Mouse (Mus musculus) limb, embryonic 10.5 days (tissue): Measurements from ENCODE around the gene Xpo5. TPM values are rescaled to one million over a fixed set of nuclear protein-coding genes. Genes with fewer than 3 reads are reported as not detected.

ENCODE experiments used
- DNase-seq: peaks from one replicate; pipeline ENCODE4 v3.0.0-alpha.2; 2017; ENCODE audit warnings: low spot score
- H3K27ac ChIP-seq: fragments of 300-500 bp; sonication (generic); 2 replicates; pipeline ENCODE4 v1.5.1; 2016; ENCODE audit warnings: mild to moderate bottlenecking
- H3K27me3 ChIP-seq: fragments of 300-500 bp; sonication (generic); 2 replicates; pipeline ENCODE4 v1.6.1; 2016; ENCODE audit warnings: low read depth, mild to moderate bottlenecking; ENCODE audit not compliant: poor library complexity, severe bottlenecking
- H3K36me3 ChIP-seq: fragments of 300-500 bp; sonication (generic); 2 replicates; pipeline ENCODE4 v1.6.1; 2016; ENCODE audit warnings: mild to moderate bottlenecking, moderate library complexity
- H3K4me1 ChIP-seq: fragments of 300-500 bp; sonication (generic); 2 replicates; pipeline ENCODE4 v1.6.1; 2016
- H3K4me3 ChIP-seq: fragments of 300-500 bp; sonication (generic); 2 replicates; pipeline ENCODE4 v1.5.1; 2016; ENCODE audit warnings: mild to moderate bottlenecking, moderate library complexity
- H3K9me3 ChIP-seq: fragments of 300-500 bp; sonication (generic); replicated peaks from 2 replicates; pipeline ENCODE4 v1.6.1; 2016; ENCODE audit warnings: mild to moderate bottlenecking
- WGBS: fragments of 180-500 bp; shearing (Covaris S2); methylation state at CpG from one replicate; pipeline ENCODE4 v1.1.7; 2016; 5-methylcytosine and 5-hydroxymethylcytosine counted together
- polyA plus RNA-seq: library from polyadenylated mRNA; unstranded; fragments of >200 nt; fragmentation: Nextera tagmentation; extraction: Ambion mirVana; gene quantifications from 2 replicates; pipeline ENCODE4 v1.2.1, GENCODE M21; 2016

The Xpo5 gene
- polyA plus RNA-seq, 1 experiment from 2014 or later: 72.7 TPM

- H3K27me3 ChIP-seq: peaks cover 25% of the 10 kb centered on the region
- H3K36me3 ChIP-seq: peaks cover 47% of the 10 kb centered on the region
- 83% methylated on average over 7 of the region's 7 CpGs for WGBS
- H3K9me3 ChIP-seq: no peaks in the 10 kb centered on the region
- no peak overlapping the region for H3K27ac ChIP-seq
- H3K4me1 ChIP-seq: peaks cover 41% of the 10 kb centered on the region
- 0 out of 2 replicates have a peak overlapping the region, but pooled peaks have one; percentile 3 for H3K4me3 ChIP-seq
- no peak for DNase-seq
Observed at GRCm38 (mm10) chr17:46251174-46251573, 48.6 kb downstream of the Xpo5 start.

DNA sequence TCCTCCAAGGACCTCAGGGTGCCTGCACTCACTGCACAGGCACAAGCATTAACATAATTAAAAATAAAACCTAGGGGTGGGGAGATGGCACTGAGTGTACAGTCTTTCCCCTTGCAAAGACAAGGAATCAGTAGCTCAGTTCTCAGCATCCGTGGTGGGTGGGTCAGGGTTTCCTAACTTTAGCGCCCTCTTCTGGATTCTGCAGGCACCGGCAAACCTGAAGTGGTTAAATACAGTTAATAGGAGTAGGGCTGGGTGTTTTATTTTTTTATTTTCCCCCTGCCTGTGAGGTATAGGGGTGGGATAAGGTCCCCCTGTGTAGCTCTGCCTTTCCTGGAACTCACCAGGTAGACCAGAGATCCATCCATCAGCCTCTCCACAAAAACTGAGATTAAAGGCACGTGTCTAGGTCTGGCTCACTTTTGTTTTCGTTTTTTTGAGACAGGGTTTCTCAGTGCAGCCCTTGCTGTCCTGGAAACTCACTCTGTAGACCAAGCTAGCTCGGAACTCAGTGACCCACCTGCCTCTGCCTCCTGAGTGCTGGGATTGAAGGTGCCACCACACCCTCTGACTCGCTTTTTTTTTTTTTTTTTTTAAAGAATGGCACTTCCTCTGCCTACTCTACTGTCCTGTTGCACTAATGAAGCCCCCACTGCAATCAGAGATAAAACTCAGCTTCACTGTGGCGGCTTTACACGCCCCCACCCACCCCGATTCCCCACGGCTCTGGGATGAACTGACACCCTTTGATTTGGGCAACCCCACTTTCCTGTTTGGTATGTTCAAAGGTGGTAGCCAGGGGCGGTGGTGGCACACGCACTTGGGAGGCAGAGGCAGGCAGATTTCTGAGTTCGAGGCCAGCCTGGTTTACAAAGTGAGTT lies 50.2 kb downstream of the Xpo5 start:
- H3K27ac ChIP-seq: peak overlapping the region; percentile 47; the same call in 1 of the 2 replicates
- DNase-seq: peak; percentile 52
- no peaks in the 10 kb centered on the region for H3K9me3 ChIP-seq
- H3K4me1 ChIP-seq: peaks cover 34% of the 10 kb centered on the region
- H3K27me3 ChIP-seq: peaks cover 35% of the 10 kb centered on the region
- peak overlapping the region; percentile 74 for H3K4me3 ChIP-seq
- H3K36me3 ChIP-seq: peaks cover 53% of the 10 kb centered on the region
- 59% methylated on average over 14 of the region's 14 CpGs for WGBS

DNA sequence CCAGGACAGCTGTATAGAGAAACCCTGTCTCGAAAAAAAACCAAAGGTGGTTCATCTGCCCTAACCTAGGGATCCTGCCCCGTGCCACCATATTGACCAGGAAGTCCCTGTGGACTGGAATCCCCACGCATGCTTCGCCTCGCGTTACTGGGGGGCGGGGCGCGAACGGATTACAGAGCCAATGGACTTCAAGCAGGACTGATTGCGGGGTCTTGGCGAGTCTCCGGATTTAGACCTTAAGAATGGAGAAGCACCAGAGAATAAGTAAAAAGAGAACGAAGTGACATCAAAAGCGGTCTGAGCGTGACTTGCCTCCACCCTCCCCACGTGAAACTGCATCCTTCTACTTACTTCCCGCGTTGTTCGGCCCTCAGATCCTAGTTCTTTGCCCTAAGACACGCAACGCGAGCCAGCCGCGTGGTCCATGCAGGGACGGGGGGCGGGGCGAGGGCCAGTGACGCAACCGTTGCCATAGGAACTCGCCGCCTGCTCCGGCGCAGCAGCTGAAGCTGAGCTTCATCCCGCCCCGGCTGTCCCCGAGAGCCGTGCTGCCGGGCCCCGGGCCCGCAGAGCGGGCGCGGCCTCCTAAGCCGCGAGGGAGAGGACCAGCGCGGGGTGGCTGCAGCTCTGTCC lies 51.0 kb downstream of the Xpo5 start, which contains the start of gene Lrrc73:
Gene Lrrc73, plus strand, starts transcription at position 80 of the 633 bp plus-strand sequence.
- peak; percentile 97 for DNase-seq
- 2% methylated on average over 48 of the region's 48 CpGs for WGBS
- Histone ChIP-seq H3K4me3 (peak within 1 kb of the TSS; percentile 74), H3K27me3 (peaks cover 35% of the 10 kb centered on the region), H3K27ac (peak within 1 kb of the TSS; percentile 47), H3K4me1 (peaks cover 28% of the 10 kb centered on the region), H3K36me3 (peaks cover 61% of the 10 kb centered on the region), H3K9me3 (no peaks in the 10 kb centered on the region)

GRCm38 (mm10) chr17:46254106-46254505 lies 51.5 kb downstream of the Xpo5 start:
- Histone ChIP-seq H3K27ac (peak overlapping the region; percentile 47; the same call in 1 of the 2 replicates), H3K27me3 (peaks cover 35% of the 10 kb centered on the region), H3K4me3 (peak overlapping the region; percentile 74), H3K36me3 (peaks cover 65% of the 10 kb centered on the region), H3K9me3 (no peaks in the 10 kb centered on the region), H3K4me1 (peaks cover 23% of the 10 kb centered on the region)
- WGBS: under 1% methylated on average over 48 of the region's 54 CpGs
- DNase-seq: no peak

- Histone ChIP-seq H3K36me3 (peaks cover 65% of the 10 kb centered on the region), H3K27ac (no peak overlapping the region), H3K9me3 (no peaks in the 10 kb centered on the region), H3K4me3 (peak overlapping the region; percentile 74; the same call in 1 of the 2 replicates), H3K4me1 (peaks cover 19% of the 10 kb centered on the region), H3K27me3 (peaks cover 35% of the 10 kb centered on the region)
- no peak for DNase-seq
- 34% methylated on average over 6 of the region's 6 CpGs for WGBS
Observed at GRCm38 (mm10) chr17:46255147-46255546, 52.6 kb downstream of the Xpo5 start.

DNA sequence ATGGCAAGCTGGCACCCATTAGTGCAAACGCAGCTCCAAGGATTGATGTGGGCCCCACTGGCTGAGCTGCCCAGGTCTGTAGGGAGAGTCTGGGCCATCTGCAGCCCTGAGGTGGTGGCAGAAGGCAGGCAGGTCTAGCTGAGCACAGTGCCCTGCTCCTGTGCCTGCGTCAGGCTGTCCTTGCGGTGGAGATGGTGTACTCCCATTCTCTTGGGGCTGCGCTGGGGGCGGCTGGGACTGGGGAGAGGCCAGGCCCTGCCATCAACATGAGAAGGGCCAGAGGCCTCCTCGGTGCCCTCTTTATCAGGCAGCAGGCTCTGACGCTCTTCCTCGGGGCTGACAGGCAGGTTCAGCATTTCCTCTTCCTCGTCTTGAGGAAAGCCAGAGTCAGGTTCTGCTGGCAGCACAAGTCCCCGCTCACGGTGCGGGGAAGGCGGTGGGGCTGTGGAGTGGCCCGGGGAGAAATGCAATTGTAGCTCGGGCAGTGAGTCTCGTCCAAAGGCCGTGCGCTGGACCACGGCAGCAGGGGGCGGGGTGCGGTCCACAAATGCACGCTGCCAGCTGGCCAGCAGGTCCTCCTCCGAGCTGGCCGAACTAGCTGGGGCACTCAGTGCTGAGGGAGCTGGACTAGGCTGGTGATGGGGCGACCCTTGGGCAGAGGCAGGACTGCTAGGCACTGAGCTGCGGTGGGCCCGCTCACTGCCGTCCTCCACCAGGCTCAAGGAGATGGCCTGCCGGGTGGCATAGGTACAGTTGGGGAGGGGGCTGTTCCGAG lies 55.9 kb downstream of the Xpo5 start:
- Histone ChIP-seq H3K27me3 (peaks cover 35% of the 10 kb centered on the region), H3K27ac (no peak overlapping the region), H3K4me3 (no peak overlapping the region), H3K36me3 (peaks cover 71% of the 10 kb centered on the region), H3K9me3 (no peaks in the 10 kb centered on the region), H3K4me1 (peaks cover 15% of the 10 kb centered on the region)
- no peak for DNase-seq
- WGBS: 91% methylated on average over 30 of the region's 30 CpGs

DNA sequence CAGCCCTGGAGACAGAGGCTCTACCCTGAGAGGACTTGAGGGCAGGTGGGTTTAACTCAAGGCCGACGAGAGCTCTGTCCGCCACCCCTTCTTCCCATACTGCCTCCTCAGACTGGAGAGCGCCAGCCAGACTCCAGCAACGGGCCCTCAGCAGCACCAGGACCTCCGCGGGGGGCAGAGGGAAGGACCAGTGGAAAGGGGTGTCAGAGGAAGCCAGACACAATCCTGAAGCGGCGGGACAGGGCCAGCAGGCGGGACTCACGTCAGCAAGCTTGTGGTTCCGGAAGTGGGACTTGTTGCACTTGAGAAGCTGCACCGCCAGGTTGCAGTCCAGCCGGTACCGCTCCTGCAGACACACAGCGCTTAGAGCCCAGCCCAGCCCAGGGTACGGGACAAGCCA lies 57.1 kb downstream of the Xpo5 start:
- Histone ChIP-seq H3K9me3 (no peaks in the 10 kb centered on the region), H3K4me1 (peaks cover 5% of the 10 kb centered on the region), H3K4me3 (no peak overlapping the region), H3K27me3 (peaks cover 25% of the 10 kb centered on the region), H3K36me3 (peaks cover 83% of the 10 kb centered on the region), H3K27ac (no peak overlapping the region)
- 91% methylated on average over 17 of the region's 17 CpGs for WGBS
- DNase-seq: no peak

DNA sequence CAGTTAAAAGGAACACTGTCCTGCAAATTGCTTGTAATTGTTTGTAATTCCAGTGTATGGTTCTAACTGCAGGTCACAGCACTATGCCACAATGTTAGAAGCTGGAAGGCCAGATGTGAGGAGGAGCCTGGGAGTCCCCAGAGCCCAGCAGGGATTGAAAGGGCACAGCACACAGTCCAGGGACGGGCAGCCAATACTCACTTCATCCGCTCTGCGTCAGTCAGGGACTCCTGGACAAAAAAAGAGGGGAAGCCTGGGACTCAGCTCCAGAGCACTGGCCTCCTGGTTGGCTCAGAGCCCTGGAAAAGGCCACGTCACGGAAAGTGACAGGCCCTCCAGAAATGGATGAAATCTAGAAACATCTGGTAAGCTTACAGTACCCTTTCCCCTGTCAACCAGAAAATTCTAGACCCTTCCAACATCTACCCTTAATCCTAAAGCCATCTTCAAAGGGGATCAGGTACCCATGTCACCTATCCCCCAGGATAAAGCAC lies 59.7 kb downstream of the Xpo5 start:
- Histone ChIP-seq H3K27ac (no peak overlapping the region), H3K27me3 (no peaks in the 10 kb centered on the region), H3K4me3 (no peak overlapping the region), H3K9me3 (no peaks in the 10 kb centered on the region), H3K4me1 (peaks cover 9% of the 10 kb centered on the region), H3K36me3 (peaks cover 100% of the 10 kb centered on the region)
- WGBS: 92% methylated on average over 5 of the region's 5 CpGs
- no peak for DNase-seq

GRCm38 (mm10) chr17:46265502-46265901 lies 62.9 kb downstream of the Xpo5 start:
- 83% methylated on average over 12 of the region's 12 CpGs for WGBS
- Histone ChIP-seq H3K9me3 (no peaks in the 10 kb centered on the region), H3K4me1 (peaks cover 9% of the 10 kb centered on the region), H3K27me3 (no peaks in the 10 kb centered on the region), H3K36me3 (peaks cover 99% of the 10 kb centered on the region), H3K27ac (no peak overlapping the region), H3K4me3 (no peak overlapping the region)
- no peak for DNase-seq

DNA sequence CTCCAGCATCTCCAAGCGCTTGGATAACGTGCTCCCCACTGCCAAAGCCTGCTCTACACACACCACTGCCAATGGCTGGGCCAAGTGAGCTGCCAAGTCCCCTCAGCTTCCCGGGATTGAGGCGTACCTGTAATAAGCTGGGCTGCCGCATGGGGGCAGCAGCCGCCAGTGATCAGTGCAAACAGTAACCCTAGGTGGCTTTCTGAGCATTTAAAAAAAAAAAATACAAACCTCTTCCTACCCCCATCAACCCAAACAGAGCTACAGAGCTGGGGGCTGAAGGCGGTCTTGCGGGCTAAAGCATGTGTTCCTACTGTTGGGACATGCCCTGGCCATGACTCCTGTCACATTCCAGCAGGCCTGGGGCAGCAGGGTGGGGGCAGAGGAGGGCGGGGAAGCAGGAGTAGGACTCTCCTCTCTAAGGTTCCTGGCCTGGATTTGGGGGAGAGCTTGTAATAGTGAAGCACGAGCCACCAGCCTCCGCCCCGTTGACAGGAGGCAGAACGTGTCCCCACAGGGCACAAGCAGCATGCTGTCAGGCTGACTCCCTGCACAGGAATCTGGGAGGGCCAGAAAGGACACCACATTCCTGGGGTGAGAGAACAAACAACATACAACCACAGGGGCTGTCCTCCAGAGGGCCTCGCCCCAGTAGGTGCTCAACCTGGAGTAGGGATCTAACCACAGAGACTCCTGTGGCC lies 63.5 kb downstream of the Xpo5 start:
- Histone ChIP-seq H3K4me3 (no peak overlapping the region), H3K27ac (no peak overlapping the region), H3K4me1 (peaks cover 9% of the 10 kb centered on the region), H3K27me3 (no peaks in the 10 kb centered on the region), H3K36me3 (peaks cover 99% of the 10 kb centered on the region), H3K9me3 (no peaks in the 10 kb centered on the region)
- 26% methylated on average over 14 of the region's 14 CpGs for WGBS
- peak; percentile 85 for DNase-seq

DNA sequence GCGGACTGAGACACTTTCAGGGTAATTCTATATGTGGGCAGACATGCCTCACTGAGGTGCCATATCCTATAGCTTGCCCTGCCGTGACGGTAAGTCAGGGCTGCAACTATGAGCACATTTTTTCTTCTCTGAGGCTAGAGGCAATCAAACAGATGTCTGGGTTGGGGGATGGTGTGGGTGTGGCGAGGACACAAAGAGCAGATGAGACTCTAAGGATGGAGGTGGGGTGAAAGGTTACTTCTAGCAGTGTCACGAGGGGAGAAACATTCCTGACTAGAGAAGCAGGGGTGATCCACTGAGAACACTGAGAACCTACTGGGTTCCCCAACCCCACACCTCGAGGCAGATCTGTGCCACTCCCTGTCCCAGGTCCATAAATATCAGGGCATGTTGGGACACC lies 64.4 kb downstream of the Xpo5 start:
- peaks cover 12% of the 10 kb centered on the region for H3K4me1 ChIP-seq
- 65% methylated on average over 6 of the region's 6 CpGs for WGBS
- no peak for DNase-seq
- H3K27ac ChIP-seq: no peak overlapping the region
- no peaks in the 10 kb centered on the region for H3K27me3 ChIP-seq
- H3K4me3 ChIP-seq: no peak overlapping the region
- peaks cover 99% of the 10 kb centered on the region for H3K36me3 ChIP-seq
- H3K9me3 ChIP-seq: no peaks in the 10 kb centered on the region

DNA sequence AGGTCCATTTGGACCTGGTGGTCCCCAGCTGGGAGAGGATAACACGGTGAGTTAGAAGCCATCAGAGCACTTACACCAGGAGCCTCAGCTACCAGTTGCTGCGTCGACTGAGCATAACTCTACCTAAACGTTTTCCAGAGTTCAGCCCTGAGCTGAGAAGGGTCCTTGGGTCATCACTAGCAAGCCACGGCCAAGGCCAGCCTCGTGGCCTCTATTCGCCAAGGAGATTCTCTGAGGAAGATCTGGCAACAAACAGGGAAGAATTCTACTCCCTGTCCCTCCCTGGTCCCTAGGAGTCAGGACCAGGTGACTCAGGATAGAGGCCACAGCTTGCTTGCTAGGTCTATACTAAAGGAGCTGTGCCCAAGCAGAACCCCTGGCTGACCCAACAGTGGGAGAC lies 64.9 kb downstream of the Xpo5 start:
- Histone ChIP-seq H3K27me3 (no peaks in the 10 kb centered on the region), H3K4me1 (peaks cover 13% of the 10 kb centered on the region), H3K9me3 (no peaks in the 10 kb centered on the region), H3K36me3 (peaks cover 98% of the 10 kb centered on the region), H3K4me3 (no peak overlapping the region), H3K27ac (no peak overlapping the region)
- DNase-seq: no peak
- 86% methylated on average over 7 of the region's 7 CpGs for WGBS
